Mouse (Mus musculus) spleen, postnatal 10 days (tissue): ENCODE data around the gene Pax1.

ENCODE experiments used
- DNase-seq, 2 experiments: peaks; one replicate each; pipeline ENCODE4 v3.0.0; 2021 to 2022; ENCODE audit warnings: low spot score in 2 of 2

The Pax1 gene

GRCm38 (mm10) chr2:147361581-147361980 lies at the start of gene Pax1:
Pax1 (plus strand) TSS chr2:147361925.
- DNase-seq = no peak

- DNase-seq = no peak
These were observed 40.7 kb upstream of the Pax1 start for GRCm38 (mm10) chr2:147321036-147321435.

DNA sequence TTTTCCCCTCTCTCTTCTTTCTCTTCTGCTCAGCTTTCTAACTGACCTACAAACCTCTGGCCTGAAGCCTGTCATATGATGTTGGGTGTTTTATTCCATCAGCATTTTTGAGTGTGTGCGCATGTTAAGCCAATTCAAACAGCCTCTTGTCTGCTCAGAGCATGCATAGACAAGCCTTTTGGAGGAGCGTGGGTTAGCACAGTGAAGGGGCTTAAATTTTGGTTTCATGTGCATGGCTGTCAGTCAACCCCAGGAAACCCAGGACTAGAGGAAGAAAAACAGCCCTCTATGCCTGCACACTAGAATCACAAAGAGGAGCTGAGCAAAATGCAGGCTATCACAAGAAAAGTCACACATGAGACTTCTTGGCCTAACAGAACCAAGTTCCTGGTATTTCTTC lies 36.5 kb upstream of the Pax1 start:
- DNase-seq = no peak

DNA sequence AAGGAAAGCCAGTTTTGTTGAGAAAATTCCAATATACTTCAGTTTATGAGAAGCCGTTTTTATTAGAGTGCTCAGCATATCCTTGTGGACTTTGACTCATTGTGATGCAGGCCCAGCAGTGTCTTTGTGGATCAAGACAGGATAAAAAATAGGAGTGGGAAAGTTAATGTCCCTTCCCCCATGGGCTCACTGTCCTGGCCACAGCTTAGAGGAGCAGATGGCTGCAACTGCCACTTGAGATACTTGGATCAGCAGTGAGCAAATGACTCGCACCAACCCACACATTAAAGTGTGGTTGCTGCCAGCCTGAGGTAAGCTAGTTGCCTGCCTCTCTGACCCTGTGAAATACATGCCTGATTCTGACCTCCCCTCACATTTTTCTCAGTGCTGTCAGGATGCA lies 29.0 kb upstream of the Pax1 start:
- DNase-seq = no peak

DNA sequence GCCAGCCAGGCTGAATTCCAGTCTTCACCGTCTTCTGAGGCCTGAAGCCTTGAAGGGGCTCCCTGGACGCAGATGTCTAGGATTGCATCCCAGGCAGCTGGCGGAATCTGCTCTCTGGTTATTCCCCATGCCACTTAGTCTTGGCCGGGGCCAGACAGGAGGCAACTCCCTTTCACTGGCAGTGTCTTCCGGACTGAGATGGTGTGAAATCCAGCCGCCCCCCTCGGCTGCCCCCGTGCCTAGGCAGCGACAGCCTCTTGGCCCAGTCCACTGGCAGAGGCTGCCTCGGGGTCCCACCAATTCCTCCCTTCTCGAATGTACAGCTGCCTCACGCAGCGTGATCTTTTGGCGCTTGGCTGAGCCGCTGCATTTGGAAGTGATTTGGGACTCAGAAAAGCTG lies 23.0 kb upstream of the Pax1 start:
- DNase-seq = no peak

GRCm38 (mm10) chr2:147339796-147340195 lies 21.9 kb upstream of the Pax1 start:
- no peak for DNase-seq

GRCm38 (mm10) chr2:147342198-147342597 lies 19.5 kb upstream of the Pax1 start:
- DNase-seq = no peak

- no peak for DNase-seq
These were observed 2.0 kb upstream of the Pax1 start for GRCm38 (mm10) chr2:147359716-147360115.

- DNase-seq = no peak
These were observed 1.3 kb upstream of the Pax1 start for GRCm38 (mm10) chr2:147360401-147360800.

DNA sequence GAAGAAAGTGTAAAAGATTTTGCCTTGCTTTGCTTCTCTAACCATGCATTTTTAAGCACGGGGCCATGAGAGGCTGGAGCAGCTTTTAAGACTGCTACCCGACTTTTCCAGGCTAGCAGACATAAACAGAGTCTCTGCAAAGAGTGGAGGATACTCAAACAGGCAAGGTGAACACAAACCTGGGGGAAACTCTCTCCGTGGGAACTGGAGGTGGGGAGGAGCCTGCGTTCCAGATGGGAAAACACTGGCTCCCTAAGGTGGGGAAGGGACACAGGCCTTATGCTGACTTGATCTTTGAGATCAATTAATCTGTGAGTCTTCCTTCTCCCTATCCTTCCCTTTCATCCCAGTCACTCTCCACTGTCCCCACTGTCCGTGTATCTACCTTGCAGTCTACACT lies 869 bp upstream of the Pax1 start:
- DNase-seq = no peak

DNA sequence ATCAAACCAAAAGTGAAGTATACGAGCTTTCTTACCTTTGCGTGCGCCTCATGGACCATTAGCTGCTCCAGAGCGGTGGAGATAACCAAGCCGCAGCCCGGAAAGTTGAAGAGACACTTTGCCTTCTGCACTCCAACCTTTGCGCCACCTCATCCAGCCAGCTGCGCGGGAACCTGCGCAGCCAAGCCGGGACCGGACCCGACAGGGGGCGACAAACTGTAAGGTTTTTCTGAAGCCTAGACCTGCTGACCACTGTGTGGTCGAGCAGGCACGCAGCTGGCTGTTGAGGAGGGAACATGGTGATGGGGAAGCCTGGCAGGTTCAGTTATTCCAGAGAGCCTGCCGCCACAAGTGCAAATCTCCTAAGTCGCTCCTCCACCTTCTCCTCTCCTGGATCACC lies 591 bp downstream of the Pax1 start:
- no peak for DNase-seq

DNA sequence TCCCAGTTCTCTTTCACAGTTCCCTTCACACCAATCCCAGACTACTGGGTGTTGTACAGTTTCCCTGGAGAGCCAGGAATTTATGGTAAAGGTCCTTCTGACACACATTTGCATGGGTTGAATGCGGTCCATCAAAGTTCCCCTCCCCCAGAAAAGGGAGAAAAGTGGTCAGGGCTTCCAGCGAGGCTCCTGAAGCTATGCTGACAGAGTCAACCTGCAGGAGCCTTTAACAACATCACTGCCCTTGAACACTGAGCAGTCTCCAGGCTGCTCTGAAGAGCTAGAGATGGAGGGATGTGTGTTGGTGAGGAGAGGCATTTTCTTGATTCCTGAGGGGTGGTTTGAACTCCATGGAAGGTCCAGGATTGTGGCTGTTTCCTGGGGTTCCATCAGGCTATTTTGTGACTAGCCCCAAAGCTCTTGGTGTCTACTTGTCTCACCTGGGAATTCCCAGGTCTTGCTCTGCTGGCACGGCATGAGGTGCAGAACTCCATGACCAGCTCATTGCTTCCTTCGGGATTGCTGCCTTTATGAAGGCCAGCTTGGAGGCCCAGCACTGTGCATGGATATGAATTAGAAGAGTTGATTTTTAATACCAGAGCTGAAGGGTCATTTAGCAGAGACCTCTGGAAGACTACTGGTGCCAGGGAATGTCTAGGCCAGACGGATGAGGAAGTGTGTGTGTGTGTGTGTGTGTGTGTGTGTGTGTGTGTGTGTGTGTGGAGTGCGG lies 1.8 kb downstream of the Pax1 start:
- DNase-seq = no peak

GRCm38 (mm10) chr2:147364198-147364597 lies 2.5 kb downstream of the Pax1 start:
- no peak for DNase-seq

DNA sequence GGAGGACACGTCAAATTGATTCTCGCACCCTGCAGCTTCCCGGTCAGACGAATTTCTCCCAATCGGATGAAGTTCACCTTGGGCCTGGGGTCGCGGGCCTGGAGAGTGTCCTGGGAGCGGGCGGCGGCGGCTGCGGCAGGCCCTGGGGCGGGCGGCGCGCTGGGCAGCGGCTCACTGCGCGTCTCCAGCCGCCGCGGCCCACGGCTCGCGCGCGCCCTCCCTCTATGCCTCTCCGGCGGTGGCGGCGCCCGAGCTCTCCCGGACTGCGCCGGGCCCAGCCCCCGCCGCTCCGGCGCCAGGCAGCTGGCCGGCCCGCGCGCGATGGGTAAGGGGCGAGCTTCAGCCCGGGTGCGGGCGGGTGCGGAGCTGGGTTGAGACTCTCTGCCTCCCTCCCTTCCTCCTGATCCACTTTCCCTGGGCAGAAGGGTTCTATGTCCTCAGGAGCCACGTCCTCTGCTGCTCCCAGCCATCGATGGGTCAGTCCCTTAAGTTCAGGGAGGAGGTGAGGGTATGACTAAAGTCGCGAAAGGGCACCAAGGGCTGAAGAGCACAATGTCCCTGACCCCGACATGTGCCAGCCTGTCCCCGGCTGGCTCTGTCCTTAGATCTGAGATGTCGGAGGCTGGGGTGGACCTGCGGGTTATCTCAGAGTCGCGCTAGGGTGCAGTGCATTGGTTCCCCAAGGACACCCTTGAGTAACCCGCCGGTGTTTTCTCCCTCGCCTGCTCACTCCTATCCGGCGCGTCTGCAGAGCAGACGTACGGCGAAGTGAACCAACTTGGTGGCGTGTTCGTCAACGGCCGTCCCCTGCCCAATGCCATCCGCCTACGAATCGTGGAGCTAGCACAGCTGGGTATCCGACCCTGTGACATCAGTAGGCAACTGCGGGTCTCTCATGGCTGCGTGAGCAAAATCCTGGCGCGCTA lies 3.5 kb downstream of the Pax1 start:
- no peak for DNase-seq

DNA sequence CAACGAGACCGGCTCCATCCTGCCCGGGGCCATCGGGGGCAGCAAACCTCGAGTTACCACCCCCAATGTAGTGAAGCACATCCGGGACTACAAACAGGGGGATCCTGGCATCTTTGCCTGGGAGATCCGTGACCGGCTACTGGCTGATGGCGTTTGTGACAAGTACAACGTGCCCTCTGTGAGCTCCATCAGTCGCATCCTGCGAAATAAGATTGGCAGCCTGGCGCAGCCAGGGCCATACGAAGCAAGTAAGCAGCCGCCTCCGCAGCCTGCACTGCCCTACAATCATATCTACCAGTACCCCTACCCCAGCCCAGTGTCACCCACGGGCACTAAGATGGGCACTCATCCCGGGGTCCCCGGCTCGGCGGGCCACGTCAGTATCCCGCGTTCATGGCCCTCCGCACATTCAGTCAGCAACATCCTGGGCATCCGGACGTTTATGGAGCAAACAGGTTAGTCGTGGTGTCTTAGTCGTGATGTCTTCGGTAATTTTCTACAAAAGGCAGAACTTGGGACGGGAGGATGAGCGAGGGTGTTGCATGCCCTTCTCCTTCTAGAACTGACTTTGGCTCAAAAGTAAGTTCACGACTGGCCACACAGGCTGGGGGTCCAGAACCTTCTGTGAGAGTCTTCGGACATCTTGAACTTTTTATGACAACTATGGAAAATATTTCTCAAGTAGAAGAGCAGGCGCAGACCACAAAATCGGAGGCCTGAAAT lies 4.3 kb downstream of the Pax1 start:
- DNase-seq = no peak

DNA sequence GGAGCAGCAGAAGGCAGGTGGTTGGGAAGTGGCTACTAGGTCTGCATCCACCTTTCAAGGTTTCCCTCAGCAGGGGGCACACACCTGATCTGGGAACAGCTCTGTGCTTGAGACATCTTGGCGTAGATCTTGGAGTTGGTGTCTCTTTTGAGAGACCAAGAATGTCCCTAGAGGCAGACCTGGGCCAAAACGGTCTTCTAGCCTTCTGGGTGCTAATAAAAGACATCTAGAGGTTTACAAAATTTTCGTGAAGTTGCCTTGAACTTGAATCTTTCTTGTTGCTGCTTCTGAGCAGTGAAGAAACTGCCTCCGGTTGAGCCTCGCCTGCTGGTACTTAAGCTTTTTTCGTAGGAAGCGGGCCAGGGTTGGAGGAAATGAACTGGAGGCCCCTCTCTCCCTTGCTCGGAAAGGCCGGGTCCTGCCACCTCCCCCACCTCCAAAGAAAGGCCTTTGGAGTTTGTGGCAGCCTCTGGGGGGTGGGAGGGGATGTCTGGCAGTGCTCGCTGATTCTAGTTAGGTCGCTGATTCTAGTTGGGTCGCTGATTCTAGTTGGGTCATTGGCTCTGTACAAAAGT lies 5.6 kb downstream of the Pax1 start:
- no peak for DNase-seq

GRCm38 (mm10) chr2:147367911-147368591 lies 6.3 kb downstream of the Pax1 start:
- DNase-seq = no peak

GRCm38 (mm10) chr2:147369561-147369960 lies 7.8 kb downstream of the Pax1 start:
- DNase-seq = no peak

GRCm38 (mm10) chr2:147370091-147370490 lies 8.4 kb downstream of the Pax1 start:
- DNase-seq = no peak

GRCm38 (mm10) chr2:147371289-147371688 lies 9.6 kb downstream of the Pax1 start:
- DNase-seq = no peak

- DNase-seq = no peak
These were observed 10.1 kb downstream of the Pax1 start for GRCm38 (mm10) chr2:147371840-147372239.
